Mouse (Mus musculus): Measurements from ENCODE around the gene Dstn.

Dstn gene

DNA sequence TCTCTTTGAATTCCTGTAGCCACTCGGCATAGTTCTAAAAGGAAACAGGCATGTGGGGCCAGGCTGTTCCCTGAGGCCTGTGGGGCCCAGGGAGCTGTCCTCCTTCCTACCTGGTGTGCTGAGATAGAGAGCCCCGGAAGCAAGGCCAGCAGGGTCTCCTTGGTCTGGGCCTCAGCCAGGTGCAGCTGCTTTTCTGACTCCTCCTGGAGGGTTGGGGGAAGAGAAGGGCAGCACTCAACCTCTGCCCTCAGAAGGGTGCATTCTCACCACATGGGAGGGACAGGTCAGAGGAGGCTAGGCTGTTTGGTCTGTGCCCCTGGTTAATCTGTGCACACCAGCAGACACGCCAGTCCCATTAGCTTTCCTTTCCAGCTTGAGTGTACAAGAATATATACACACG lies 39.9 kb downstream of the Dstn start:
- DNase-seq (ENCODE audit: low spot score), result peak; percentile 33

DNA sequence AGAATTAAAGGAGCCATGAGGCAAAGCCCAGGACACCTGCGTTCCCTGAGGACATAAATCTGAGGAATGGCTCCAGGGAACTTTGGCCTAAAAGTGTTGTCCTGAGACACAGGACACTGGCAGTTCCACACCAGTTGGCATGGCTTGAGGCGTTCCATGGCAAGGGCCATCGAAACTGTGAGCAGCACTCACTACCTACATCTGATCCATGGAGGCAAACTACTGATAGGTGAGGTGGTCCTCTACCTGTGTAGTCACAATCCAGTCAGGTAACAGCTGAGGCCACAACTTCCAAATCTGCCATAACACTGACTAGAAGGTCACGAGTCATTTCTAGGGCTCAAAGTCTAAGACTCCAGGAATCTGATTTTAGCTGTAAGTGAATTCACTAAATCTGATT lies 40.6 kb downstream of the Dstn start:
- DNase-seq (ENCODE audit: low spot score), result peak; percentile 23

GRCm38 (mm10) chr2:143962192-143962591 lies 47.1 kb downstream of the Dstn start:
- no peak for DNase-seq (ENCODE audit: low spot score)

GRCm38 (mm10) chr2:143963318-143963717 lies 48.2 kb downstream of the Dstn start:
- DNase-seq (ENCODE audit: low spot score), result no peak

DNA sequence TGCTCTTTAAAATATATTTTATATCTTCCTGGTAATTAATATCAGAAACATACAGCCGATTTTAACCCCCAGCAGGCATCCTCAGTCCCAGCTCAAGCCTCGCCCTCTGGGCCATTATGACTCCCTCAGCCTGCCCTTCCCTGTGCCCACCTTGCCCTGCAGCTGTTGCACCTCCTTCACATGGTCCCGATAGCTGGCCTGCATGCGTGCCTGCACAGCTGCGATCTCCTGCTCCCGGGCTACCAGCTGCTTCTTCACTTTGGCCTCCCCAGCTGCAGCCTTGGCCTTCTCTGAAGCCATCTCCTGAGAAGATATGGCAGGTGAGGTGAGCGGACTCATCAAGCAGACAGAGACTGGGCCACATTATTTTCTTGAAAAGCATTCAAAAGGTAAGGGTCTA lies 54.1 kb downstream of the Dstn start:
- no peak for DNase-seq (ENCODE audit: low spot score)

- no peak for DNase-seq (ENCODE audit: low spot score)
Measured at GRCm38 (mm10) chr2:143970841-143971240, 55.7 kb downstream of the Dstn start.

- no peak for DNase-seq (ENCODE audit: low spot score)
Measured at GRCm38 (mm10) chr2:143971887-143972286, 56.8 kb downstream of the Dstn start.

- DNase-seq (ENCODE audit: low spot score), result no peak
Measured at GRCm38 (mm10) chr2:143973161-143973560, 58.0 kb downstream of the Dstn start.

- DNase-seq (ENCODE audit: low spot score), result no peak
Measured at GRCm38 (mm10) chr2:143975146-143975649, 60.1 kb downstream of the Dstn start.

GRCm38 (mm10) chr2:143978444-143979147 lies 63.5 kb downstream of the Dstn start:
- peak; percentile 21 for DNase-seq (ENCODE audit: low spot score)

DNA sequence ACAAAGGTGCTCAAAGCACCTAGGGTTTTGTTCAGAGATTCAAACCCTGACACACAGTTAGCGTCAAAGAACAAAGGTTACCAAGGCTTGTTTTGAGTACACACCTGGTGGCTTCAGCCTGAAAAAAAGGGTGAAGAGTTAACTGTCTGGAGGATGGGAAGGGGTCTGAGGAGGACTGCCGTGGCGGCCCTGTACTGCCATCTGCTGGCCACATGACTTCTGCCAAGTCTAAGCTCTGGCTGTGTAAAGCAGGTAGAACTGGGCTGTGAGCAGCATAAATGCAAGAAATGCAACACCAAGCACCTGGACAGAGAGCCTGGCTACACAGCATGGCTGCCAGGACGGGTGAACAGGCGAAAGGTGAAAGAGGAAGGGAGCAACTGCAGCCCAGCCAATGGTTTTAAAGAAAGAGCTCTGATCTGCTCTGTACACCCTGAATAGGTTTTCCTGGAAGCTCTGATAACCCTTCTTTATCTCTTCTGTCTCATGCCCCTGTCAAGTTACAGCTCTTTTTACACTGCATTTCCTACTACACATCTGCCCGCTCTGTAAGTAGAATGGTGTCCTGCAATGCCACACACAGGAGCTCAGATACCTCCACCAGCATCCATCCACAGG lies 65.8 kb downstream of the Dstn start:
- DNase-seq (ENCODE audit: low spot score), result peak; percentile 86

GRCm38 (mm10) chr2:143982152-143982551 lies 67.0 kb downstream of the Dstn start:
- DNase-seq (ENCODE audit: low spot score), result peak; percentile 13

GRCm38 (mm10) chr2:143982901-143983300 lies 67.8 kb downstream of the Dstn start:
- peak; percentile 23 for DNase-seq (ENCODE audit: low spot score)

DNA sequence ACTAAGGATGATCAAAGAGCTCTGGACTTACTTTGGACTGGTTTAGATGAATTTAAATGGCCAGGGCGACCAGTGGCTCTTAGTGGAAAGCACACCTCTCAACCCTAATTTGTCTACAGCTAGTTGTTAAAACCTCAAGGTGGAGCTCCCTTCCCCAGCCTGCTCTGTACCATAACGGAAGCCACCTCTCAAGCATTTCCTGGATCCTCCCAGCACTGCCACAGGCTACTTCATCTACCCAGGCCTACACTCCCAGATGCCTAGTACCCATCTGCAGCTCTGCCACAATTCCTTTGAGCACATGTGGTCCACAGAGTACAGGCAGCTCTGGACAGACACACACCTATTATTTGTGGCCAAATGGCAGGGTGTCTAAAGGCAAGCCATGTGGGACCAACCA lies 68.4 kb downstream of the Dstn start:
- DNase-seq (ENCODE audit: low spot score), result no peak

- DNase-seq (ENCODE audit: low spot score), result no peak
Measured at GRCm38 (mm10) chr2:143987485-143987884, 72.4 kb downstream of the Dstn start.

DNA sequence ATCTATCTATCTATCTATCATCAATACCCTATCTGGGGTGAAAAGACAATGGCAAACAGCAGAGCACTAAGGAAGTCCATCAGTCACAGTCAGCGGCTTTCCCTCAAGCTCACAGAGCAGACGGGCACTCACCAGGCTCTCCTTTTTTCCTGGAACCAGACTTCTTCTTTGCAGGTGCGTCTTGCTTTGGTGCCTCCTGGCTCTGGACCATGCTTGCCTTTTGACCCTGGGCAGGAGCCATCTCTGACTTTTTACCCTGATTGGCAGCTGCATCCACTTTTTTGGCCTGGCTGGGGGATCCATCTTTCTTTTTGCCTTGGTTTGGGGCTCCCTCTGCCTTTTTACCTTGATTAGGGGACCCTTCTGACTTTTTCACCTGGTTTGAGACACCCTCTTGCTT lies 72.9 kb downstream of the Dstn start:
- no peak for DNase-seq (ENCODE audit: low spot score)

DNA sequence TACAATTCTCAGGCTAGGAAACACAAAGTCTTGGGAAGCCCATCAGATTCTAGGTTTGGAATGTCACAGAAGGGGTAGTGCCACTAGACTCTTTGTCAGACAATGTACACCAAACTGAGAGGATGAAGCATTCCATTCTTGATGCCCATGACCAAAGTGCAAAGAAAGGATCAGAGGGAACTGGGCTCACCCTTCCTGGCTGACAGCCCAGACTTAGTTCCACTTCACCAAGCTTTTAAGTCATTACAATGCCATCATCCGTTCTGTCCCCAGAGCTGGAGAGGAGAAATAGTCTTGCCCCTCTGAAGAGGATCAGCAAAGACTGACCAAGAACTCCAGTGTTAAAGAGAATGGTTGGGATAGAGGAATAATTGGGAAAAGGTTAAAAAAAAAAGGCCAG lies 75.9 kb downstream of the Dstn start:
- DNase-seq (ENCODE audit: low spot score), result no peak

DNA sequence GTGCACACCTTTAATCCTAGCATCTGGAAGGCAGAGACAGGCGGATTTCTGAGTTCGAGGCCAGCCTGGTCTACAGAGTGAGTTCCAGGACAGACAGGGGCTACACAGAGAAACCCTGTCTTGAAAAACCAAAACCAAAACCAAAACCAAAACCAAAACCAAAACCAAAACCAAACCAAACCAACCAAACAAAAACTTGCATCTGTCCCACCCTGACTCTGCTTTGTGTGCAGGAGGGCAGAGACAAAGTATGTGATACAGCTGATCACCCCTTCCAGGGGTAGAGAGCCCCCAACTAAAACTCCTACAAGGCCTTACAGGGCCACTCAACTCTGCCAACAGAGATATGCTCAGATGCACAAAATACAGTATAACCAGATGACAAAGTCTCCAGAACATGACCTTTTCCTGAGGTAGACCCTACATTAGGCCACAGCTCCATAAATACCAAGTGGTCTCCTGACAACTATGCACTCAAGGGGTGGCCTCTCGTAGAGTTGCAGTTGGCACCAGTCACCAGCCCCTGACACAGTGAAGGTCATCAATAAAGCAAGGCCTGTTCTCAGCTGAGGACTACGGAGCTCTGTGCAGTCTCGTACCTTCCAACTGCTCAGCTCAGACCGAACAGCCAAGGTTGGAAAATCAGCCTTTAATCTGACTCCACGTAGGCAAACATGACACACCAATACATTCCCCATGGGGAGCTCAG lies 77.0 kb downstream of the Dstn start:
- DNase-seq (ENCODE audit: low spot score), result no peak
